Mouse (Mus musculus) limb, embryonic 10.5 days (tissue): Measurements from ENCODE around the gene B4gat1. TPM values are rescaled to one million over a fixed set of nuclear protein-coding genes. Genes with fewer than 3 reads are reported as not detected.

Experiments used
- DNase-seq: peaks from one replicate; pipeline ENCODE4 v3.0.0-alpha.2; 2017; ENCODE audit warnings: low spot score
- H3K27ac ChIP-seq: fragments of 300-500 bp; sonication (generic); 2 replicates; pipeline ENCODE4 v1.5.1; 2016; ENCODE audit warnings: mild to moderate bottlenecking
- H3K27me3 ChIP-seq: fragments of 300-500 bp; sonication (generic); 2 replicates; pipeline ENCODE4 v1.6.1; 2016; ENCODE audit warnings: low read depth, mild to moderate bottlenecking; ENCODE audit not compliant: poor library complexity, severe bottlenecking
- H3K36me3 ChIP-seq: fragments of 300-500 bp; sonication (generic); 2 replicates; pipeline ENCODE4 v1.6.1; 2016; ENCODE audit warnings: mild to moderate bottlenecking, moderate library complexity
- H3K4me1 ChIP-seq: fragments of 300-500 bp; sonication (generic); 2 replicates; pipeline ENCODE4 v1.6.1; 2016
- H3K4me3 ChIP-seq: fragments of 300-500 bp; sonication (generic); 2 replicates; pipeline ENCODE4 v1.5.1; 2016; ENCODE audit warnings: mild to moderate bottlenecking, moderate library complexity
- H3K9me3 ChIP-seq: fragments of 300-500 bp; sonication (generic); replicated peaks from 2 replicates; pipeline ENCODE4 v1.6.1; 2016; ENCODE audit warnings: mild to moderate bottlenecking
- WGBS: fragments of 180-500 bp; shearing (Covaris S2); methylation state at CpG from one replicate; pipeline ENCODE4 v1.1.7; 2016; 5-methylcytosine and 5-hydroxymethylcytosine counted together
- polyA plus RNA-seq: library from polyadenylated mRNA; unstranded; fragments of >200 nt; fragmentation: Nextera tagmentation; extraction: Ambion mirVana; gene quantifications from 2 replicates; pipeline ENCODE4 v1.2.1, GENCODE M21; 2016

B4gat1 gene
- polyA plus RNA-seq, 1 experiment from 2014 or later: 35.5 TPM

DNA sequence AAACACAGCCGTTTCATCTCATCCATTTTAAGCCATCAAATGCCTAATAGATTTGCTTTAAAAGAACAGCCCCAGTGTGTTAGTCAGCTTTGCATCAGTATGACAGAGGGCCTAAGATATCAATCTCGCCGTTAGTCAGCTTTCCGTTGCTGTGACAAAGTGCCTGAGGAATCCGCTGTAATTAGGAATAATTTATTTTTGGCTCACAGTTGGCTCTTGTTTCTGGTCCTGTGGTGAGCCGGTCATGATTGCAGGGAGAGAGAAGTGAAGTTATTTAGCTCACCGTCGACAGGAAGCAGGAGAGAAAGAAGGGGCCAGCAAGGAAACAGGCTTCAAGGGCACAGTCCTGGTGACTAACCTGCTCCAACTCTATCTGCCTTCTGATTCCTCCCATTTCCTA lies 25.5 kb upstream of the B4gat1 start:
- Histone ChIP-seq H3K27ac (no peak overlapping the region), H3K4me3 (no peak overlapping the region), H3K36me3 (no peaks in the 10 kb centered on the region), H3K4me1 (peaks cover 10% of the 10 kb centered on the region), H3K9me3 (no peaks in the 10 kb centered on the region), H3K27me3 (no peaks in the 10 kb centered on the region)
- no peak for DNase-seq
- WGBS: 73% methylated on average over 8 of the region's 8 CpGs

DNA sequence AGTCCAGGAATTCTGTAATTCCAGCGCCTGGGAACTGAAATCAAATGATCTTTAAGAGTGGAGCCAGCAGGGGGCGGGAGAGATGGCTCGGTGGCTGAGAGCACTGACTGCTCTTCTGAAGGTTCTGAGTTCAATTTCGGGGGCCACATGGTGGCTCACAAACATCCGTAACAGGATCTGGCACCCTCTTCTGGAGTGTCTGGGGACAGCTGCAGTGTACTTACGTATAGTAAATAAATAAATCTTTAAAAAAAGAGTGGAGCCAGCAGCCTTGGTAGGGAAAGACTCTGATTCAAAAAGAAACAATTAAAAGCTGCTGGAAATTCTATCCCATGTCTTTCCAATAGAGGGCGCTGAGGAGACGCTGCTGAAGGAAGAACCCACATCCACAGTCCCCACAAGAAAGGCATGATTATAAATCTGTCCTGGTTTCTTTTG lies 23.6 kb upstream of the B4gat1 start:
- DNase-seq: peak; percentile 50
- H3K27ac ChIP-seq: no peak overlapping the region
- no peak overlapping the region for H3K4me3 ChIP-seq
- H3K4me1 ChIP-seq: peaks cover 10% of the 10 kb centered on the region
- WGBS: 24% methylated on average over 8 of the region's 8 CpGs
- H3K27me3 ChIP-seq: no peaks in the 10 kb centered on the region
- no peaks in the 10 kb centered on the region for H3K36me3 ChIP-seq
- no peaks in the 10 kb centered on the region for H3K9me3 ChIP-seq

DNA sequence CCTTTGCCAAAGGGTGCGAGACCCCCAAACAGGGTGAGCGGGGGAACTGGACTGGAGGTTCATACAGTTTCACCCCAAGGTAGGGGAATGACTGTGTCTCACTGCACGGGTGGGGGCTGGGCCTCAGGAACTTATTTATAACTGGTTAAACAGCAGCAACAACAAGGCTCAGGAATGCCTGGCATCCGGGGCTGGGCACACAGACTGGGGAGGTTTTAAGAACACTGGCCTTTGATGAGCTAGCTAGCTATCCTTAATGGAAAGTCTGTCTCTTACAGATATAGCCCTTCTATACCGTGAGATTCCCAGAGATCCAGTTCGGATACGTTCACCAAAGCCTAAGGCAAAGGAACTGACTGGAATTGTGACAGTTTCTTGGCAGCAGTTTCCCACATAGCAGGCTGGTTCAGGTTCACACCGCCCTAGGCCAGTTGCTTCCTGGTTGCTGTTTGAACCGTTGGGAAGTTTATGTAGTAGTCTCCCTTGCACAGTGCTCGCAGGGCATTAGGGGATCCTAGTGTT lies 22.3 kb upstream of the B4gat1 start:
- 42% methylated on average over 10 of the region's 10 CpGs for whole genome bisulfite sequencing
- peak overlapping the region; percentile 50 for H3K27ac ChIP-seq

DNA sequence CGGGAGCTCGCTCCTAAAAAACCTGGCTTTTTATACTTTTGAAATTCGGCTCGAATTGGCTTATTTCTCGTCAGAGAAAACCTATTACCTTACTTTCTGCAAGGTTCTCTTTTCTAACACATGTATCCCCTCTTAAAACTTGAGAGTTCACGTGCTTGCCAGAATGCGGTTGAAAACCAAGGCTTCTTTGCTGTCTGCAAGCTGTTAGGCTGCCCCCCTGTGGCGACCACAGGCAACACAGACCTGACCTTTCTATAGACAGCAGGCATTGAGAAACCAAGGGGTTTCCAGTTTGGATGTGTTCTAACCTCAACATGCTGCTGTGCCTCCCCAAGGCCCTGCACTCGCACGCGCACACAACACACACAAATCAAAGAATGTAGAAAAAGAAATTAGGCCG lies 21.8 kb upstream of the B4gat1 start:
- H3K27ac ChIP-seq: peak overlapping the region; percentile 50
- H3K36me3 ChIP-seq: no peaks in the 10 kb centered on the region
- no peaks in the 10 kb centered on the region for H3K9me3 ChIP-seq
- H3K27me3 ChIP-seq: no peaks in the 10 kb centered on the region
- DNase-seq: peak; percentile 85
- peak overlapping the region; percentile 21; the same call in 1 of the 2 replicates for H3K4me3 ChIP-seq
- 23% methylated on average over 12 of the region's 12 CpGs for WGBS
- H3K4me1 ChIP-seq: peaks cover 10% of the 10 kb centered on the region

More for the DNA sequence above, 22.3 kb upstream of the B4gat1 start:
- Histone ChIP-seq H3K4me1 (peaks cover 10% of the 10 kb centered on the region), H3K36me3 (no peaks in the 10 kb centered on the region), H3K27me3 (no peaks in the 10 kb centered on the region), H3K4me3 (peak overlapping the region; percentile 21; the same call in 1 of the 2 replicates), H3K9me3 (no peaks in the 10 kb centered on the region)
- peak; percentile 48 for DNase-seq

DNA sequence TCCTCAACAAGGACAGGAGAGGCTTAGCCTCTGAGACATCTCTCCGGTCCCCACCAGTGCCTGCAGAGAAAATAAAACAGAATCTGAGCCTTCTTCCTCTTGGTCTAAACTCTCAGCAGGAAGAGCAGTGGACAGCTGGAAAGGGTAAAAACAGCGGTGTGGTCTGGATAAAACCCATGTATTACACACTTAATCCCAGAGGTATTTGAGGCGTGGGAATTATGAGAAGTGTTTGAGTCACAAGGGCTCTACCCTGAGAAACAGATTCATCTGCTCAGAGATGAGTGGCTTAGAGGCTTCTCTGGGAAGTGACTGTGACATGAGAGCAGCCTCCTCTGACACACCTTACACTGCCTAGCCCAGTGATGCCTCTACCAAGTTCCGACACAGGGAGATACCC lies 21.0 kb upstream of the B4gat1 start:
- WGBS: 91% methylated on average over 4 of the region's 4 CpGs

DNA sequence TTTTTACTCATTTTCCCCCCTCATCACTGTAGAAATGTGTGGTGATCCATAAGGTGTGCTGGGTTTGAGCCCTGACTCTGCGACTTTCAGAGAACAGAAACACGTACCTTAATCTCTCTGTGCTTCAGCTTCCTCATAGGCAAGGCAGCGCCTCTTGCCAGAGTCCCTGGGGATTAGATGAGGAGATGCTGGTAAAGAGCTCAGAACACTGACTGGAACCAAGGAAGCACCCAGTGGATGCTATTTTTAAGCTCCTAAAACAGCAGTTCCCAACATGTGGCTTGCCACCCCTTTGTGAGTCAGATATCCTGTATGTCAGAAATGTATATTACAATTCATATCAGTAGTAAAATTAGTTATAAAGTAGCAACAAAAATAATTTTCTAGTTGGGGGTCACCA lies 20.4 kb upstream of the B4gat1 start:
- Histone ChIP-seq H3K4me1 (peaks cover 10% of the 10 kb centered on the region), H3K9me3 (no peaks in the 10 kb centered on the region), H3K36me3 (no peaks in the 10 kb centered on the region), H3K27ac (no peak overlapping the region), H3K27me3 (no peaks in the 10 kb centered on the region), H3K4me3 (no peak overlapping the region)
- no peak for DNase-seq
- WGBS: 86% methylated on average over 3 of the region's 3 CpGs

More for the DNA sequence above, 21.0 kb upstream of the B4gat1 start:
- Histone ChIP-seq H3K27ac (no peak overlapping the region), H3K4me1 (peaks cover 10% of the 10 kb centered on the region), H3K9me3 (no peaks in the 10 kb centered on the region), H3K27me3 (no peaks in the 10 kb centered on the region), H3K36me3 (no peaks in the 10 kb centered on the region), H3K4me3 (no peak overlapping the region)
- DNase-seq: no peak

DNA sequence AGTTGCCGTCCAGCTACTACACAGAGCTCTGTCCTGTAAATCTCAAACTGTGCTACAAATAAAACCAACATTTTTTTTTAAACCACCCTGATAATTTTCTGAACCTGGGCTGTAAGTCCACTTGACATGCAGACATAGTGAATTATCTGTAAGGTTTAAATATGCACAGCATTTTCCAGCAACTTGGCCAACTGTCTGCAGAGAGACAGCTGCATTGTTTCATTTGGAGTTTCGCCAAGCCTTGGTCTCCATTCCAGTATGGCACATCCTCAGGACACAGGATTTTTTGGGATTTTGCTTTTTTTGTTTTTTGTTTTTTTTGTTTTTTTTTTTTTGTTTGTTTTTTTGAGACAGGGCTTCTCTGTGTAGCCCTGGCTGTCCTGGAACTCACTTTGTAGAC lies 17.2 kb upstream of the B4gat1 start:
- no peak overlapping the region for H3K4me3 ChIP-seq
- H3K9me3 ChIP-seq: no peaks in the 10 kb centered on the region
- peaks cover 16% of the 10 kb centered on the region for H3K4me1 ChIP-seq
- WGBS: 88% methylated on average over 2 of the region's 2 CpGs
- H3K27me3 ChIP-seq: no peaks in the 10 kb centered on the region
- H3K36me3 ChIP-seq: peaks cover 6% of the 10 kb centered on the region
- no peak for DNase-seq
- H3K27ac ChIP-seq: no peak overlapping the region

DNA sequence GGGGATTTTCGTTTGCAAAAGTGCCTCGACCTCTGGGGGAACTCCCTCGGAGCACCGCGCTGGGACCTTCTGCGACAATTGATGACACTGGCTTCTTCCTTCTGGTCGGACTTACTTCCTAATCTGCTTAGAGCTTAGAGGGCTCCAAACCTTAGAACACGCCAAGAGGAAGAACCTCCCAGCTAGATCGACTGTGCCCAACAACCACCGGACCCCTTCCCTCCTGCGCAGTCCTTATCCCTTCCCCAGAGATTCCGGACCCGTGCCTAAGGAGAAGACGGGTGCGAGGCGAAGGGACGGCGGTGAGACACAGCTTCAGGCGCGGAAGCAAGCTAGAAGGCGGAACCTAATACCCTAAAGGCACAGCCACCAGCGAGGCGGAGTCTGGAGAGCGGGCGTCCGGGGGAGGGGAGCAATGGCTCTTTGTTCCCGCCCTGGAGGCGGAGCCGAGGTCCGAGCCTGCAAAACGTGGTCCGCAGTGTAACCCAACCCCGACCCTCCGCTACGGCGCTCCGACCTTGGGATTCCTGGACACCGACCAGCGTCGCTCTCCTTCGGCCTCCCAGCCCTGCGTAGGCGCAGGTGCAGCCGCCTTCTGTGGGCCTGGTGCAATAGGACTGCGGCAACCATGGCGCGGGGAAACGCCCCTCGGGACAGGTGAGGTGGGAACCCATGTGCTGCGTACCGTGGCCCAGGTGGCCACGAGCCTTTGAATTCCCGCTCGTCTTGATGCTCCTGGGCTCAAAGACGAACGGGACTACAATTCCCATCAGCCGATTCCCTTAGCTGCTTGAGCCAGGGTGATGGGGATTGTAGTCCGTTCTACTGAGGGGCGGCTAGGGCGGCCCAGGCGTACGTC lies 14.8 kb upstream of the B4gat1 start, which contains the start of gene Slc29a2:
Gene Slc29a2, plus strand, starts transcription at position 240 of the 859 bp plus-strand sequence.
- WGBS: under 1% methylated on average over 62 of the region's 62 CpGs
- no peaks in the 10 kb centered on the region for H3K27me3 ChIP-seq
- peaks cover 12% of the 10 kb centered on the region for H3K4me1 ChIP-seq
- H3K36me3 ChIP-seq: peaks cover 31% of the 10 kb centered on the region
- H3K9me3 ChIP-seq: no peaks in the 10 kb centered on the region
- peak; percentile 95 for DNase-seq
- H3K27ac ChIP-seq: peak within 1 kb of the TSS; percentile 91
- peak within 1 kb of the TSS; percentile 63 for H3K4me3 ChIP-seq

DNA sequence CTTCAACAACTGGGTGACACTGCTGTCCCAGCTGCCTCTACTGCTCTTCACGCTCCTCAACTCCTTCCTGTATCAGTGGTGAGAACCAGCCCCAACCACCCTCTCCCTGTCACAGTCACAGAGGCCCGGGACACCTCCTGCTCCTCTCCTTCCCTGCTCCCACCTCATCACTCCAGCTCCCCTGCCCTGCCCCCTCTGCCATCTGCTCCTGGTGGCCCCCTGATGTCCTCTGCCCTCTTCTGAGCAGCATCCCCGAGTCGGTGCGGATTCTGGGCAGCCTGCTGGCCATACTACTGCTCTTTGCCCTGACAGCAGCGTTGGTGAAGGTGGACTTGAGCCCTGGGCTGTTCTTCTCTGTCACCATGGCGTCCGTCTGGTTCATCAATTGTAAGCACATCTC lies 12.5 kb upstream of the B4gat1 start:
- no peaks in the 10 kb centered on the region for H3K9me3 ChIP-seq
- H3K36me3 ChIP-seq: peaks cover 53% of the 10 kb centered on the region
- 92% methylated on average over 8 of the region's 8 CpGs for WGBS
- H3K27ac ChIP-seq: no peak overlapping the region
- H3K27me3 ChIP-seq: no peaks in the 10 kb centered on the region
- no peak overlapping the region for H3K4me3 ChIP-seq
- peaks cover 12% of the 10 kb centered on the region for H3K4me1 ChIP-seq
- no peak for DNase-seq

DNA sequence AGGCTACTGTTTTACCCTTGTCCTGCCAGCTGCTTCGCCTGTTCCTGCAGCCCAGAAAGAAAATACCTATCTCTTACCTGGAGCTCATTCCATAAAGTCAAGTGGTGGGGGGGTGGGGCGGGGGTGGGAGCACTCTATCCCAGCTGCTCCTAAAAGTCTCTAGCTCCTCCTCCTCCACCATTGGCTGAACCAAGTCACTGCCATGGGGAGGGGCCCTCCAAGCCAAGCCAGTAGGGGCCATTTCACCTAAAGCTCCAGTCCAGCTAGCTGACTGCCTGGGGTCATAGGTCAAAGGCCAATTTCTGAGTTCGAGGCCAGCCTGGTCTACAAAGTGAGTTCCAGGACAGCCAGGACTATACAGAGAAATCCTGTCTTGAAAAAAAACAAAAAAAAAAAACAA lies 5.9 kb upstream of the B4gat1 start:
- Histone ChIP-seq H3K27me3 (no peaks in the 10 kb centered on the region), H3K9me3 (no peaks in the 10 kb centered on the region), H3K27ac (no peak overlapping the region), H3K36me3 (peaks cover 53% of the 10 kb centered on the region), H3K4me1 (peaks cover 8% of the 10 kb centered on the region), H3K4me3 (no peak overlapping the region)
- DNase-seq: no peak
- WGBS: 86% methylated on average over 3 of the region's 3 CpGs

DNA sequence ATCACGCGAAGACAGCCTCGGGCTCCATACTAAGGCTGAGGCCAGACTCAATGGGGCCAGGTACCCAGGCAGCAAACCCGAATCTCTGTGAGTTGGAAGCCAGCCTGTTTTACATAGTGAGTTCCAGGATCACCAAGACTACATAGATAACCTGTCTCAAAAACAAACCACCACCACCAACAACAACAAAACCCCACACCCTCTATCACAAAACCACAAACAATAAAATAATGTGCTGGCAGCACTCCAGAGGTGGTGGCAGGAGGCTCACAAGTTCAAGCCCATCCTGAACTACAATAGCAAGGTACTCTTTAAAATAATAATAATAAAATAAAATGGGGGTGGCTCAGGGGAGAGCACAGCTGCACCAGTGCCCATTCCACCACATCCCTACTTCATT lies 2.0 kb upstream of the B4gat1 start:
- DNase-seq: no peak
- WGBS: 82% methylated on average over 4 of the region's 4 CpGs
- Histone ChIP-seq H3K27me3 (no peaks in the 10 kb centered on the region), H3K4me1 (peaks cover 35% of the 10 kb centered on the region), H3K4me3 (no peak overlapping the region), H3K36me3 (peaks cover 14% of the 10 kb centered on the region), H3K9me3 (no peaks in the 10 kb centered on the region), H3K27ac (no peak overlapping the region)

DNA sequence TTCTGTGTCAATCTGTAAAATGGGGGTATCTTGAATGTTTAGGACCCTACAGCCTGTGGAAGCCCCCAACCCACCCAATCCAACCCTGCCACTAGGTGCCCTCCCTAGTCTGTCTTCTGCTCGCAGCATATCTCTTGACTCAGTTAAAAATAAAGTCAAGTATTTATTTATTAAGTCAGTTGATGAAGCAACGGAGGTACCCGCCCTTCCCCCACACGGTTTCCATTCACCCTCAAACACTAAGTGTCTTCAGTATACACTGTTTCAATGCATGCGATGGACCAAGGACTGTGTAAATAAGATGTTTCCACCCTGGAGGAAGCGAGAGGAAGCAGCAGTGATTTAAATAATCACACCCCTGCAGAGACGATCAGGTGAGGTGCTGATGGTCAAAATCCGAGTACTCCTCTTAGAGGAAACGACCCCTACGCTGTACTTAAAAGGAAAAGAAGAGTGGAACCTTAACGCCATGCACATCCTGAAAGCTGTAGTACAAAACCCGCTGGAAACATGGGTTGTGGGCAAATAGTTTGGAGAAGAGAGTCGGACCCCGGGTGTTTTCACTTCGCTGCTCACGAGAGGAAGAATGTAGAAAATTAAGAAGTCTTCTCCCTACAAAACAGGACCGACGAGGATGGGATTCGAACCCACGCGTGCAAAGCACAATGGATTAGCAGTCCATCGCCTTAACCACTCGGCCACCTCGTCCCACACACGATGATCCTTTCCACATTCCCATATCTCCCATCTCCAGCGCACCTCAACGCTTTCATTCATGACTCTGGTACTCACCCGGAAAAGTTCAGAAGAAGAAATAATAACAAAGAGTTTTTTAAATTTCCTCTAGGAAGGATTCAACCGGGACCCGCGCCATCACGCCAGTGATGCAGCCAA lies 701 bp upstream of the B4gat1 start:
- peaks cover 5% of the 10 kb centered on the region for H3K36me3 ChIP-seq
- H3K27me3 ChIP-seq: no peaks in the 10 kb centered on the region
- WGBS: 6% methylated on average over 32 of the region's 32 CpGs
- DNase-seq: peak; percentile 91
- H3K9me3 ChIP-seq: no peaks in the 10 kb centered on the region
- H3K4me3 ChIP-seq: peak overlapping the region; percentile 91
- H3K4me1 ChIP-seq: peaks cover 46% of the 10 kb centered on the region
- peak overlapping the region; percentile 94 for H3K27ac ChIP-seq
